Mouse (Mus musculus): ENCODE data around the gene Abcb9. TPM values are rescaled to one million over a fixed set of nuclear protein-coding genes. Genes with fewer than 3 reads are reported as not detected.

Gene Abcb9
- polyA plus RNA-seq, 1 experiment from 2014 or later: 3.6 TPM

DNA sequence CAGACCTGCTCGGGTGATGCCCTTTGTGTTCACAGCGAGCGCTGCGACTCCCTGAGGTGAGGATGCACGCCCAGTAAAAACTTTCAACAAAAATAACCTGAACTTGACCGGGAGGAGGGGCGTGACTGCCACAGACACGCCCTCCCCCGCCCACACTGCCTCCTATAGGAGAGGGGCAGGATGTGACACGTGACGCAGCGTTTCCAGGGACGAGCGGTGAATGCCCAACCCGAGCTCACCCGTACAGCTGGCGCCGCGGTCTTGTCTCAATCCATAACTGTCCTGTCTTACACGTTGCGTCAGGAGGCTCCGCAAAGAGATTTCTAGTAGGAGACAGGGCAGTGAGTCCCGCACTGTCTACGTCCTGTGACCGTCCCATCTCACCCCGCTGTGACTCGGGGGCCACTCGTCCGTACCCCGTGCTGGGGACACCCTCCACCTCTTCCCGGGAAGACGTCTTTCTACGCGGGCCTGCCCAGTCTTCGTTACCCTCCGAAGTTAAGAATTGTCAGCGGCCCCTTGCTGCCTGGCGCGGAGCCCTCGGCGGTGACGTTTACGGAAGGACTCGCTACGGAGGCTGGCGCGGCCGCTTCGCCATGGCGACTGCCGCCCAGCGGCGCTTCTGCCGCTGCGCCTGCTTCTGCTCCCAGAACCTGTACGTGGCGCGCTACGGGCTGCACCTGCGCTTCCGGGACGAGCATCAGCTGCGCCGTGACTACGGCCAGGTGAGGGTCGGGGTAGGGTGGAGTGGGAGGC lies 16.3 kb upstream of the Abcb9 start, which contains the start of gene Ogfod2:
Gene Ogfod2, plus strand, starts transcription at position 556 of the 756 bp plus-strand sequence.
- Histone ChIP-seq H3K27ac (peak within 1 kb of the TSS; percentile 93), H3K9ac (peak within 1 kb of the TSS; percentile 69), H3K36me3 (no peaks in the 10 kb centered on the region; the same call in 1 of the 2 replicates), H3K9me3 (no peaks in the 10 kb centered on the region), H3K4me2 (peak within 1 kb of the TSS; percentile 93), H3K27me3 (no peaks in the 10 kb centered on the region), H3K4me3 (peak within 1 kb of the TSS; percentile 74), H3K4me1 (peaks cover 25% of the 10 kb centered on the region)
- WGBS: 0% methylated on average over 66 of the region's 66 CpGs
- peak; percentile 97 for ATAC-seq (ENCODE audit: borderline replicate concordance, extremely low read depth, low FRiP score, low TSS enrichment)

DNA sequence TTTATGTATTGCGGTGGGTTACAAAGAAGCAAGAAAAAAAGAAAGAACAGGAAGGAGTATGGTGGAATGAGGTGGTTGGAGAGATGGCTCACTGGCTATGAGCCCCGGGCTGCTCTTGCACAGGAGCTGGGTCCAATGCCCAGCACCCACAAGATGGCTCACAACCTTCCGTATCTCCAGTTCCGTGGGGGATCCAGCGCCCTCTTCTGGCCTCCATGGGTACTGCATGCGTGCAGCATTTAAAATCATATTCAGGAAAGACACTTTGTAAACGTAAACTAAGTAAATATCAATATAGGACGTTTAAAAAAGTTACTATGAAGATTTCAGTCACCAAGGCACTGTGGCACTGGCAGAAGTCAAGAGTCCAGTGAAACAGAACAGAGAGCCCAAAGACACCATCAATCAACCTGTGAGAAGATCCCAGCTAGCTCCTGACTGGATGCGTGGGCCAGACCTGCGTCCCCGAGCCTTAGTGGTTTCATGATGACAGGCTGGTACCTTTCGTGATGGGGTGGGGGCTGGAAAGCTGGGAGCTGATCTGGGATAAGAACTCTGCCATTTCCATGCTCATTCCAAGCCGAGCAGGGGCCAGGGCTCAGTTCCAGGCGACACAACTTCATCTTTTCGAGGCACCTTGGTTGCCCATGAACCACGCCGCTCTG lies 15.6 kb upstream of the Abcb9 start:
- H3K9ac ChIP-seq: peak overlapping the region; percentile 66
- no peaks in the 10 kb centered on the region; the same call in 1 of the 2 replicates for H3K36me3 ChIP-seq
- no peaks in the 10 kb centered on the region for H3K27me3 ChIP-seq
- H3K4me3 ChIP-seq: peak overlapping the region; percentile 74
- H3K4me1 ChIP-seq: peaks cover 20% of the 10 kb centered on the region
- WGBS: 21% methylated on average over 17 of the region's 17 CpGs
- ATAC-seq (ENCODE audit: borderline replicate concordance, extremely low read depth, low FRiP score, low TSS enrichment): no peak; the same call in 1 of the 2 replicates
- peak overlapping the region; percentile 83 for H3K27ac ChIP-seq
- H3K4me2 ChIP-seq: peak overlapping the region; percentile 93
- no peaks in the 10 kb centered on the region for H3K9me3 ChIP-seq

DNA sequence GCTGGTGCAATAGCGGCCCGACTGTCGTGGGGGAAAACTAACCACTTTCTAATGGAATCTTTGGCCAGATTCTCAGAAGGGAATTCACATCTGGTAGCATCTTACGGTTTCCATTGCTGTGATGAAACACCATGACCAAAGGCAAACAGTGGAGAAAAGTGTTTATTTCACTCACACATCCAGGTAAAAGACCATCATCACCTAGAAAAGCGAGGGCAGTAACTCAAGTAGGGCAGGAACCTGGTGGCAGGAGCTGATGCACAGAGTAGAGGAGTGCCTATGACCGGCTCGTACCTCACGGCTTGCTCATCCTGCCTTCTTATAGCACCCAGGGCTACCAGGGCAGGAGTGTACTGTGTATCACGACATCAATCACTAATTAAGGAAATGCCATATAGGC lies 8.0 kb upstream of the Abcb9 start:
- H3K4me2 ChIP-seq: no peak overlapping the region
- no peak overlapping the region for H3K4me3 ChIP-seq
- ATAC-seq (ENCODE audit: borderline replicate concordance, extremely low read depth, low FRiP score, low TSS enrichment): no peak
- H3K36me3 ChIP-seq: no peaks in the 10 kb centered on the region
- H3K27ac ChIP-seq: no peak overlapping the region
- H3K9ac ChIP-seq: no peak overlapping the region
- H3K9me3 ChIP-seq: no peaks in the 10 kb centered on the region
- H3K27me3 ChIP-seq: no peaks in the 10 kb centered on the region
- no peaks in the 10 kb centered on the region for H3K4me1 ChIP-seq
- 92% methylated on average over 9 of the region's 9 CpGs for WGBS

DNA sequence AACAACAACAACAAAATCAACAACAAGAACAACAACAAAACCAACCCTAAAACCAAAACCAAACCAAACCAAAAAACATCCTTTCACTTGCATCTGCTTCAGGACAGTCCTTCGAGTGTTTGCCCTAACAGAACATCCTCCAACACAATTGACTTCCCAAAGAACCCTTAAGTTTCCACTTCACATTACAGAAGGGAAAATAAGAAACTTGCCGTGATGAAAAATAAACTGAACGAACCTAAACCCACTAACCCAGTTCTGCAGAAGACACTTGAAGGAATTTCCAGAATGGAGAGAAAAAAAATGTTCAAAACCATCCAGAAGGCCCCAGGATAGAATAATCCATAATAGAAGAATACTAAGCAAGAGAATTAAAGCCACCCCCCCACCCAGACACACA lies 7.4 kb upstream of the Abcb9 start:
- Histone ChIP-seq H3K9me3 (no peaks in the 10 kb centered on the region), H3K4me2 (no peak overlapping the region), H3K36me3 (no peaks in the 10 kb centered on the region), H3K27me3 (no peaks in the 10 kb centered on the region), H3K27ac (no peak overlapping the region), H3K4me3 (no peak overlapping the region), H3K4me1 (no peaks in the 10 kb centered on the region), H3K9ac (no peak overlapping the region)
- 70% methylated on average over 3 of the region's 3 CpGs for WGBS
- no peak for ATAC-seq (ENCODE audit: borderline replicate concordance, extremely low read depth, low FRiP score, low TSS enrichment)

DNA sequence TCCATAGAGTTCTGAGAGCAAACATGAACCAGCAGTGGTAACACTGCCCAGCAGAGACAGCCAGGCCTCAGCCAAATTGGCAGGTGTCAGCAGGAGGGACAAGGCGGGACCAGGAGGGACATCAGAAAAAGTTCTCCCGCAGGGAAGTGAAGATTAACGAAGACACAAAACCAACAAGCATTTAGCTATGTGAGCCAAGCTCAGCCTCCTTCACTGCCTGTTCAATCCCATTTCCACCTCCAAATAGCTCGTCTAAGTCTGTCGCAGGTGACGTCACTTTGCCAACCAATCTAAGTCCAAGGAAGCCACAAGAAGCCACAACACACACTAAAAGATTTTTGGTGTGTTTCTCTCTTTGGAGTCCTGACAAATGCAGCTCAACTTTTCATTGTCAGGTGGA lies 6.7 kb upstream of the Abcb9 start:
- ATAC-seq (ENCODE audit: borderline replicate concordance, extremely low read depth, low FRiP score, low TSS enrichment): no peak
- Histone ChIP-seq H3K9ac (no peak overlapping the region), H3K36me3 (no peaks in the 10 kb centered on the region), H3K4me3 (no peak overlapping the region), H3K27ac (no peak overlapping the region), H3K4me1 (no peaks in the 10 kb centered on the region), H3K9me3 (no peaks in the 10 kb centered on the region), H3K27me3 (no peaks in the 10 kb centered on the region), H3K4me2 (no peak overlapping the region)
- WGBS: 80% methylated on average over 6 of the region's 6 CpGs

DNA sequence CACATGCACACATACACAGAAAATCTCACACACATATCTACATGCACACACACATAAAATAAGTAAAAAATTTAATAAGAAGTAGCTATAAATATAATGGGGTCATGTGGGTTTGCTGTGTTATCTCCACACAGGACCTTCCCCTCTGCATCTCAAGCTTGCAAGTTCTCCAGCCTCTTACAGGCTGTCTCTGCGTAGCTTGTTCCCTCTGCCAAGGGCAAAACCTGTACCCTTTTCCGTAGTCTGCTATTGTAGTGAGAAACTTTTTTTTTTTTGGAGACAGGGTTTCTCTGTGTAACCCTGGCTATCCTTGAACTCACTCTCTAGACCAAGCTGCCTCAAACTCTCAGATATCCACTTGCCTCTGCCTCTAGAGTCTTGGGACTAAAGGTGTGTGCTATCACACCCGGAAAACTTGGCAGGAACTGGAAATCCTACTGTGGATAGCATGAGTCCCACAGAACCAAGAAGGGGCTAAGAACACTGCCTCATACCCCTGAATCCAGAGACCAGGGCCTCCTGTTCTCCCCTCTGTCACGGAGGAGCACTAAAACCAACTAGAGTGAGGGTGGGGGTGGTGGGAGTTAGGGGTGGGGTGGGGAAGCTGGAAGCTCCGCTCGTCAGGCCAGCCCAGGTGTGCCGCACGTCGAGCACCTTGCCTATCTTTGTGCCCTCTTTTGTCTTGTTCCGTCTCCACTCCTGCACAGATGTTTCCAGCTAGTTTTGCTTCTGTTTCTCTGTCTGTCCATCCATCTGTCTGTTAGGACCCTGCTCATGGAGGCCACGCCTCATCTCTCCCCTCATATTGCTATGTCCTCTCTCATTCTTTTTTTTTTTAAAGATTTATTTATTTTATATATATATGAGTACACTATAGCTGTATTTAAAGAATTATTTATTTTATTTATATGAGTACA lies 4.8 kb upstream of the Abcb9 start:
- Histone ChIP-seq H3K4me1 (peaks cover 8% of the 10 kb centered on the region), H3K4me2 (no peak overlapping the region), H3K27me3 (no peaks in the 10 kb centered on the region), H3K36me3 (no peaks in the 10 kb centered on the region), H3K9me3 (no peaks in the 10 kb centered on the region), H3K27ac (no peak overlapping the region), H3K9ac (no peak overlapping the region), H3K4me3 (no peak overlapping the region)
- 79% methylated on average over 11 of the region's 11 CpGs for WGBS
- no peak for ATAC-seq (ENCODE audit: borderline replicate concordance, extremely low read depth, low FRiP score, low TSS enrichment)

DNA sequence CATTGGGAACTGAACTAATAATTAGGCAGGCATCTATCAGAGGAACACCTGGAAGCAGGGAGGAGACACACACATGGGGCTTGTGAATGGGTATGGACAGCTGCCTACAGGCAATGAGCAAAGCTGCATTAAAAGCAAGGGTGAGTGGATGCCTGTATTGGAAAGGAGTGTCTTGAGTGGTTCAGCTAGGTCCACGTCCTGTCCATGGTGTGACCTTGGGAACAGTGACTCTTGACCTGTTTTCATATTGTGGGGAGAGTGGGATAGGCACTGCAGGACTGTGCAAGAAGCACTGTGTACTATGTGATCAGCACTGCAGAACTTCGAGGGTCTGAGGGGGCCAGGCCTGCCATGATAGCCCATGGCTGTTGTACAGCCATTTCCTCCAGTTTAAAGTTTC lies 3.3 kb upstream of the Abcb9 start:
- Histone ChIP-seq H3K4me2 (no peak overlapping the region), H3K9me3 (no peaks in the 10 kb centered on the region), H3K36me3 (no peaks in the 10 kb centered on the region), H3K9ac (no peak overlapping the region), H3K4me3 (no peak overlapping the region), H3K27me3 (0 out of 2 replicates have a peak, but pooled peaks cover 3% of the 10 kb centered on the region), H3K4me1 (peaks cover 14% of the 10 kb centered on the region), H3K27ac (no peak overlapping the region)
- WGBS: 71% methylated on average over 2 of the region's 2 CpGs
- ATAC-seq (ENCODE audit: borderline replicate concordance, extremely low read depth, low FRiP score, low TSS enrichment): no peak

DNA sequence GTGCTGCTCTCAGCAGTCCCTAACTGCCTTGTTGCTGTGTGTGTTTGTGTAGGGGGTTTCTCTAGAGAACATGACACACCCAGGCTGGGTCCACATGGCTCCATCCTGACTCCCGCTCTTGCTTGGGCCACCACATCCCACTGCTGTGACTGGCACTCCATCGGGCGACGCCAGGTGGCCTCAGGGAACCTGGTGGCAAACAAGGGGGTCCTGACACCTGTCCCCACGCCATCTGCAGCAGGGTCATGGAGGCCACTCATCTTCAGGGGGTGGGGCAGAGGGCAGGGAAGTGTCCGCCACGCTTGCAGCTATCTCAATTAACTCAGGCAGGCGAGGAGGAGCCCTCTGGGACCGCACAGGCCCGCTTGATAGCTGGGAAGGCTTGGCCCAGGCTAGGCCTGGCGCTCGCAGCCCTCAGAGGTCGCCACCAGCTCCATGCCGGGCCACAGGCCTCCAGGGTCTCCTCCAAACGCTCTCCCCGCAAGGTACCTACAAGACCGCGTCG lies 469 bp downstream of the Abcb9 start:
- Histone ChIP-seq H3K9me3 (no peaks in the 10 kb centered on the region), H3K9ac (peak overlapping the region; percentile 51), H3K4me2 (peak overlapping the region; percentile 93), H3K4me1 (peaks cover 21% of the 10 kb centered on the region), H3K27ac (no peak overlapping the region), H3K4me3 (peak overlapping the region; percentile 51), H3K36me3 (no peaks in the 10 kb centered on the region), H3K27me3 (0 out of 2 replicates have a peak, but pooled peaks cover 3% of the 10 kb centered on the region)
- WGBS: 11% methylated on average over 19 of the region's 19 CpGs
- peak; percentile 53 for ATAC-seq (ENCODE audit: borderline replicate concordance, extremely low read depth, low FRiP score, low TSS enrichment)

DNA sequence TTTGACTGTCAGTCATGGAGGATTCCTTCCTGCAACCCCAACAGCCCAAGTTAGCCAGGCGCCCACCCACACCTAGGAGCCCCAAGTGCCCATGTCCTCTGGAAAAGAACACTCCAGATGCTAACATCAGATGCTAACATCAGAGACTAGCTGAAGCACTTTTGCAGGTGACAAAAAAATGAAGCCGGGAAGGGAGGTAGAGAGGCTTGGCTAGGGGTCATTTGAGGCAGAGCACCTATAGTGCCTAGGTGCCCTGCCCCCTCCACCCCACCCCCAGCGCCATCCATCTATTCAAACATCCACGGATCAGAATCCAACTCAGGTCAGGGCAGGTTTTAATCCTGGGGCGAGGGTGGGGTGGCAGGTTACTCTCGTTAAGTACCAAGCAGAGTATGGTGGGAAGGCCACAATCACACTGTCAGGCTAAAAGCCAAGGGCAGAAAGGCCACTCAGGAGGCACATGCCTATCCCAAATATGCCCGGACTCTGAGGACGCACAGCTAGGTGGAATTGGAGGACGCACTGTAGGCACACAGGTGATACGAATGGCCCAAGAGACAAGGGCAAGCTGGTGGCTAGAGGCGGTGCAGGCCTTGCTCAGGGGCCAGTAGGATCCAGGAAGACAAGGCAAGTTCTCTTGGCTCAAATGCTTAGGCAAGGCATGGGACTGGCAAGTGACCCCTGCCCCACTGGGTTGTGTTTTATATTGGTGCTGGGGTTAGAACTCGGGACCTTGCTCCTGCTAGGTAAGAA lies 1.6 kb downstream of the Abcb9 start:
- Histone ChIP-seq H3K27ac (no peak overlapping the region), H3K9ac (no peak overlapping the region), H3K4me1 (peaks cover 21% of the 10 kb centered on the region), H3K4me2 (no peak overlapping the region), H3K36me3 (no peaks in the 10 kb centered on the region), H3K9me3 (no peaks in the 10 kb centered on the region), H3K4me3 (no peak overlapping the region), H3K27me3 (0 out of 2 replicates have a peak, but pooled peaks cover 3% of the 10 kb centered on the region)
- 79% methylated on average over 12 of the region's 12 CpGs for WGBS
- no peak for ATAC-seq (ENCODE audit: borderline replicate concordance, extremely low read depth, low FRiP score, low TSS enrichment)

DNA sequence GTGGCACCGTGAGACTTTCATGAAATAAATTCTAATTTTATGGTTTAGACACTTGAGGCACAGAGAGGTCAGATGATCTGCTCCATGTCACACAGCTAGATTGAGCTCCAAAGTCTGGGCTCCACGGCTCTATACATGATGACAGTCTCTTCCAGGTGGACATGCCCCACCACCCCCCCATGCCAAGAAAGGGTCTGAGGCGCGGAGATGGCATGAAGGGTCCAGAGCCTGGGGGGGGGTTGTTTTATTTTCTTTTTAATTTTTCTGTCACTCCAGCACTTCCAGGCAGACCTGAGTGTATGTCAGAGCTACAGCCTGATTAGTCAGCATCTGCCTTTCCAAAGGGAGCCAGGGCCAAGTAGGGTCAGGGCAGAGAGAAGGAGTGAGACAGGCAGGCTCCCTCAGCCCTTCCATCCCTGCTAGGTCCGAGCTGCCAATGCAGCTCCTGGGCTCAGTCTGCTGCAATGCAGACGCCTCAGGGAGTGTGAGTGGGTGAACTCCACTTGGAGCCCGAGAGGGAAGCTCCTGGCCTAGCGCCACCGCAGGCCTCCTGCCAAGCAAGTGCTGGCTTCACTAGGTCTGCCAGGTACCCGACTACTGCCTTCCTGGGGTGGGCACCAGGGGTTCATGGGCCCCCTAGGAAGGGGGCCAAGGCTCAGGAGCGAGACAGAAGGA lies 2.3 kb downstream of the Abcb9 start:
- Histone ChIP-seq H3K27ac (no peak overlapping the region), H3K4me1 (peaks cover 21% of the 10 kb centered on the region), H3K27me3 (0 out of 2 replicates have a peak, but pooled peaks cover 3% of the 10 kb centered on the region), H3K4me2 (no peak overlapping the region), H3K4me3 (no peak overlapping the region), H3K9ac (no peak overlapping the region), H3K9me3 (no peaks in the 10 kb centered on the region), H3K36me3 (no peaks in the 10 kb centered on the region)
- ATAC-seq (ENCODE audit: borderline replicate concordance, extremely low read depth, low FRiP score, low TSS enrichment): no peak
- 70% methylated on average over 11 of the region's 11 CpGs for WGBS

All from lung, embryonic 15.5 days (tissue).